Mouse (Mus musculus) lung, postnatal 0 days (tissue): ENCODE data around the gene Chn2. TPM values are rescaled to one million over a fixed set of nuclear protein-coding genes. Genes with fewer than 3 reads are reported as not detected.

Experiments used
- ATAC-seq: fragments of 200-750 bp; cut with Nextera tagmentation; 2 replicates; pipeline ENCODE4 v1.8.0; 2017; ENCODE audit warnings: moderate library complexity
- DNase-seq: peaks from one replicate; pipeline ENCODE4 v3.0.0-alpha.2; 2016; ENCODE audit warnings: low spot score
- H3K27ac ChIP-seq: fragments of 300-500 bp; sonication (generic); 2 replicates; pipeline ENCODE4 v1.5.1; 2014; ENCODE audit warnings: antibody characterized with exemption, mild to moderate bottlenecking, low read length, mixed read lengths
- H3K27me3 ChIP-seq: fragments of 300-500 bp; sonication (generic); replicated peaks from 2 replicates; pipeline ENCODE4 v1.6.1; 2014; ENCODE audit warnings: low read length, mixed read lengths; ENCODE audit not compliant: insufficient read depth
- H3K36me3 ChIP-seq: fragments of 300-500 bp; sonication (generic); 2 replicates; pipeline ENCODE4 v1.6.1; 2014; ENCODE audit warnings: low read length, mixed read lengths; ENCODE audit not compliant: insufficient read depth
- H3K4me1 ChIP-seq: fragments of 300-500 bp; sonication (generic); 2 replicates; pipeline ENCODE4 v1.6.1; 2014; ENCODE audit warnings: antibody characterized with exemption, low read depth, low read length, mixed read lengths; ENCODE audit not compliant: insufficient read depth
- H3K4me2 ChIP-seq: fragments of 300-500 bp; sonication (generic); replicated peaks from 2 replicates; pipeline ENCODE4 v1.6.1; 2014; ENCODE audit warnings: low read depth, mild to moderate bottlenecking, low read length, moderate library complexity, mixed read lengths
- H3K4me3 ChIP-seq: fragments of 300-500 bp; sonication (generic); 2 replicates; pipeline ENCODE4 v1.5.1; 2014; ENCODE audit warnings: low read depth, low read length
- H3K9ac ChIP-seq: fragments of 300-500 bp; sonication (generic); replicated peaks from 2 replicates; pipeline ENCODE4 v1.6.1; 2014; ENCODE audit warnings: low read depth, mild to moderate bottlenecking
- H3K9me3 ChIP-seq: fragments of 300-500 bp; sonication (generic); 2 replicates; pipeline ENCODE4 v1.6.1; 2016; ENCODE audit warnings: low read length, mixed read lengths
- CTCF ChIP-seq: IDR thresholded peaks from 2 replicates; pipeline ENCODE4 v1.5.1; 2016; ENCODE audit warnings: antibody characterized with exemption, mild to moderate bottlenecking
- EP300 ChIP-seq: IDR thresholded peaks from 2 replicates; pipeline ENCODE4 v1.6.1; 2016; ENCODE audit warnings: antibody characterized with exemption, mild to moderate bottlenecking, control low read depth
- WGBS: fragments of 180-500 bp; shearing (Covaris S2); extraction: QIAGEN DNeasy Blood & Tissue Kit; methylation state at CpG from one replicate; pipeline ENCODE4 v1.1.7; 2014; 5-methylcytosine and 5-hydroxymethylcytosine counted together
- polyA plus RNA-seq: library from polyadenylated mRNA; unstranded; fragments of >200 nt; fragmentation: Nextera tagmentation; extraction: Ambion mirVana; gene quantifications from 2 replicates; pipeline ENCODE4 v1.2.1, GENCODE M21; 2015

Chn2 gene
- polyA plus RNA-seq, 1 experiment from 2014 or later, result 6.8 TPM

GRCm38 (mm10) chr6:54265384-54265783, 226.0 kb downstream of the Chn2 start:
- Histone ChIP-seq H3K4me2 (no peak overlapping the region), H3K9ac (no peak overlapping the region), H3K4me3 (no peak overlapping the region), H3K27me3 (no peaks in the 10 kb centered on the region), H3K9me3 (no peaks in the 10 kb centered on the region), H3K36me3 (no peaks in the 10 kb centered on the region), H3K4me1 (no peaks in the 10 kb centered on the region), H3K27ac (no peak overlapping the region)
- 91% methylated on average over 6 of the region's 6 CpGs for WGBS
- TF ChIP-seq EP300, result no peak
- no peak for TF ChIP-seq CTCF
- ATAC-seq (no peak), DNase-seq (no peak)

- peak; percentile 80 for ATAC-seq
- H3K9ac ChIP-seq, result no peak overlapping the region
Observed at GRCm38 (mm10) chr6:54272556-54273378, 233.4 kb downstream of the Chn2 start.

GRCm38 (mm10) chr6:54273379-54273730, 234.0 kb downstream of the Chn2 start:
- no peak overlapping the region for H3K9ac ChIP-seq
- no peak overlapping the region for H3K27ac ChIP-seq
- no peaks in the 10 kb centered on the region for H3K9me3 ChIP-seq
- no peak overlapping the region for H3K4me3 ChIP-seq
- H3K4me1 ChIP-seq, result peaks cover under 1% of the 10 kb centered on the region; the same call in 1 of the 2 replicates
- 37% methylated on average over 6 of the region's 6 CpGs for WGBS
- DNase-seq (no peak), ATAC-seq (no peak)
- no peaks in the 10 kb centered on the region for H3K27me3 ChIP-seq
- H3K36me3 ChIP-seq, result no peaks in the 10 kb centered on the region
- TF ChIP-seq EP300 (no peak), CTCF (no peak)
- no peak overlapping the region for H3K4me2 ChIP-seq

More at GRCm38 (mm10) chr6:54272556-54273378, 233.4 kb downstream of the Chn2 start:
- no peak for TF ChIP-seq EP300
- TF ChIP-seq CTCF, result no peak
- H3K4me2 ChIP-seq, result no peak overlapping the region
- no peak overlapping the region for H3K27ac ChIP-seq
- DNase-seq, result peak; percentile 43
- H3K4me3 ChIP-seq, result no peak overlapping the region
- H3K9me3 ChIP-seq, result no peaks in the 10 kb centered on the region
- no peaks in the 10 kb centered on the region for H3K4me1 ChIP-seq
- H3K36me3 ChIP-seq, result no peaks in the 10 kb centered on the region
- H3K27me3 ChIP-seq, result no peaks in the 10 kb centered on the region
- WGBS, result 48% methylated on average over 14 of the region's 14 CpGs

DNA sequence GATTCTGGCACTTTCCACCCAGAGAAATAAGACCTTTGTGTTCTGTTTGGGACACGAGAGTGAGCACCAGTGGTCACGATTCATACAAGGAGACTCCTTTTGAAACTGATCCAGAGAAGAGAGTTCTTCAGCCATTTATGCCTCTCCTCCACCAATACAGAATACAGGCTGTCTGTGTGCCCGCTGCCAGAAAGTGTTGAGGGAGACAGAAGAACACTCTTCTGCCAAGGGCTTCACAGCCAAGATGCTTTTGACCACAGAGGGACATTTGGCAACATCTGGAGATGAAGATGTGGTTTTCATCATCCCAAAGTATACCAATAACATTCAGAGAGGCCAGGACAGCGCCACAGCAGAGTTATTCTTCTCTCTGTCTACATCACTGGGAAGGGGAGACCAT, 237.9 kb downstream of the Chn2 start:
- H3K9me3 ChIP-seq, result no peaks in the 10 kb centered on the region
- no peak for ATAC-seq
- no peak for TF ChIP-seq CTCF
- no peak for TF ChIP-seq EP300
- no peak overlapping the region for H3K4me2 ChIP-seq
- H3K9ac ChIP-seq, result no peak overlapping the region
- H3K4me1 ChIP-seq, result peaks cover 6% of the 10 kb centered on the region; the same call in 1 of the 2 replicates
- DNase-seq, result no peak
- no peak overlapping the region for H3K27ac ChIP-seq
- H3K27me3 ChIP-seq, result no peaks in the 10 kb centered on the region
- WGBS, result 71% methylated on average over 4 of the region's 4 CpGs
- H3K4me3 ChIP-seq, result no peak overlapping the region
- H3K36me3 ChIP-seq, result no peaks in the 10 kb centered on the region

- WGBS, result 59% methylated on average over 5 of the region's 5 CpGs
- DNase-seq, result no peak
- no peak for TF ChIP-seq EP300
- TF ChIP-seq CTCF, result no peak
Observed at GRCm38 (mm10) chr6:54277828-54278227, 238.5 kb downstream of the Chn2 start.

GRCm38 (mm10) chr6:54278613-54279012, 239.3 kb downstream of the Chn2 start:
- peaks cover 6% of the 10 kb centered on the region; the same call in 1 of the 2 replicates for H3K4me1 ChIP-seq
- no peaks in the 10 kb centered on the region for H3K27me3 ChIP-seq
- no peak for DNase-seq
- no peak overlapping the region for H3K4me2 ChIP-seq
- WGBS, result 71% methylated on average over 2 of the region's 2 CpGs
- ATAC-seq, result no peak
- H3K36me3 ChIP-seq, result no peaks in the 10 kb centered on the region
- no peaks in the 10 kb centered on the region for H3K9me3 ChIP-seq
- no peak overlapping the region for H3K4me3 ChIP-seq
- H3K27ac ChIP-seq, result no peak overlapping the region
- H3K9ac ChIP-seq, result no peak overlapping the region
- TF ChIP-seq CTCF, result no peak
- no peak for TF ChIP-seq EP300

More at GRCm38 (mm10) chr6:54277828-54278227, 238.5 kb downstream of the Chn2 start:
- Histone ChIP-seq H3K27me3 (no peaks in the 10 kb centered on the region), H3K4me1 (peaks cover 6% of the 10 kb centered on the region; the same call in 1 of the 2 replicates), H3K4me3 (no peak overlapping the region), H3K36me3 (no peaks in the 10 kb centered on the region), H3K4me2 (no peak overlapping the region), H3K9ac (no peak overlapping the region), H3K9me3 (no peaks in the 10 kb centered on the region), H3K27ac (no peak overlapping the region)
- no peak for ATAC-seq
